Mouse (Mus musculus) thymus, adult 2 months (tissue): ENCODE measurements at regions not wholly inside any gene's neighbourhood (a gene's known extent, or its start where the extent isn't known, plus 50 kb on each side); places are given as distances from the start of the nearest gene placed in this dataset.

Experiments used
- CTCF ChIP-seq: fragments of 200-500 bp; IDR thresholded peaks from 2 replicates; pipeline ENCODE4 v1.5.1; 2012; ENCODE audit warnings: mild to moderate bottlenecking, control low read depth, low read length, moderate library complexity, borderline replicate concordance; ENCODE audit not compliant: control insufficient read depth, poor library complexity, insufficient read depth; ENCODE audit errors: extremely low read depth
- POLR2A ChIP-seq: fragments of 200-500 bp; IDR thresholded peaks from 2 replicates; pipeline ENCODE4 v1.6.1; 2012; ENCODE audit warnings: mild to moderate bottlenecking, low read length, control low read depth, moderate library complexity; ENCODE audit not compliant: control insufficient read depth, poor library complexity, insufficient read depth; ENCODE audit errors: extremely low read depth

DNA sequence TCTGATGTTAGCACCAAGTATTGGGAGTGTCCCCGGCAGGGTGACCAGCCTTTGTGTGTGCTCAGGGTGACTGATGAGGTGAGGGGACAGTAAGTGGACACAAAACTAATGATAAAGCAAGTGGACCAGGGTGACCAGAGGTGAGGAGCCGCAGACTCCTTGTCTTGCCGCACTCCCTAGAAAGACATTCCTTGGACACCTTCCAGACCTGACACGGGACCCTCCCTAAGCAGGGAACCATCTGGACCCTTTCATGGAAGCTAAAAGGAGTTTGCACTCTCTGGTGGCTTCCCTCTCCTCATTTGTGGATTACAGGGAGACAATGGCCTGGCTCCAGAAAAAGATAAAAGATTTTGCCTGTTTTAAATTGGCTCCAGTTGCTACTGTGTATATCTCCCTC, 230.7 kb downstream of the Gm12728 start:
- TF ChIP-seq CTCF (no peak), POLR2A (no peak)
